Mouse (Mus musculus): ENCODE results near the gene Crebzf.

The Crebzf gene

DNA sequence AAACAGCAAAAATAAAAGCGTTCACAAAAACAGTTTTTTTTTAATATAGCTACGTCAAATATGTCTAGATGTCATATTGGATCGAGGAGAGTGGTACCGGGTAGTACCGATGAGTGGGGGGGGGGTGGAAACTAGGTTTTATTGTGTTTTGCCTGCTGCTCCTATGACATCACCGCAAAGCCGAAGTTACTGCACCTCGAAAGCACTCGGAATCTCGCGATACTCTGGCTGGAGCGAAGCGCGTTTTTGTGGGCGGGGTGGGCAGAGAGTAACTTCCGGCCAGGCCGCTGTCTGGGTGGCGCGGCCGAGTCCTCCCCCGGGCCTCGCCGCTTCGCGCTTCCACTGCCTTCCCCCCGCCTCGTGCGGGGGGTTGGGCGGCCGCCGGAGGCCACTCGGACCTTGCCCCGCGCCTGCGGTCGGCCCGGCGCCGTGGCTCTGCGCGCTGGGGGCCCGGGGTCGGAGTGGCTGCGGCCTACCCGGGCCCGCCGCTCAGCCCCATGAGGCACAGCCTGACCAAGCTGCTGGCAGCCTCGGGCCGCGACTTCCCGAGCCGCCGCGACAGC is at the start of gene Crebzf:
Crebzf (plus strand) TSS at position 212 of the 563 bp plus-strand sequence.
- peak; percentile 98 for DNase-seq (ENCODE audit: low spot score in 2 of 2)

- DNase-seq (ENCODE audit: low spot score in 2 of 2) = no peak
These were observed 47.5 kb upstream of the Crebzf start for GRCm38 (mm10) chr7:90395073-90395472.

GRCm38 (mm10) chr7:90395928-90396327 is 46.6 kb upstream of the Crebzf start:
- DNase-seq (ENCODE audit: low spot score in 2 of 2) = no peak

DNA sequence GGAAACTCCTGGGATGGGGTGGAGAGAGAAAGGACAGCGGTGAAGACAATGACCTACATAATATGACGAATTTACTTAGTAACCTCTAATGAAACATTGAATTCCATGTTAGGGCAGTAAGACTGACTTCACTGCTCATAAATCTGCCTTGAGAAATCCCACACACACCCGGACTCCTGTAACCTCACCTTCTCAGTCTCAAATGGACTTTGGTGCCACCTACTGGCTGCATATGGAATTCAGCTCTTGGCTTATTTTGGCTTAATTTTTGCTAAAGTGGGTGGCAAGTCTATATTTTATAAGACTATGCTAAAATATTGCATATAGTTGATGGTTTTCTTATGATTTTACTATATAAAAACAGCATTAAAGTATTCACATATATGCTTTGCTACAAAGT is 32.6 kb upstream of the Crebzf start:
- DNase-seq (ENCODE audit: low spot score in 2 of 2) = peak; percentile 49 to 78

DNA sequence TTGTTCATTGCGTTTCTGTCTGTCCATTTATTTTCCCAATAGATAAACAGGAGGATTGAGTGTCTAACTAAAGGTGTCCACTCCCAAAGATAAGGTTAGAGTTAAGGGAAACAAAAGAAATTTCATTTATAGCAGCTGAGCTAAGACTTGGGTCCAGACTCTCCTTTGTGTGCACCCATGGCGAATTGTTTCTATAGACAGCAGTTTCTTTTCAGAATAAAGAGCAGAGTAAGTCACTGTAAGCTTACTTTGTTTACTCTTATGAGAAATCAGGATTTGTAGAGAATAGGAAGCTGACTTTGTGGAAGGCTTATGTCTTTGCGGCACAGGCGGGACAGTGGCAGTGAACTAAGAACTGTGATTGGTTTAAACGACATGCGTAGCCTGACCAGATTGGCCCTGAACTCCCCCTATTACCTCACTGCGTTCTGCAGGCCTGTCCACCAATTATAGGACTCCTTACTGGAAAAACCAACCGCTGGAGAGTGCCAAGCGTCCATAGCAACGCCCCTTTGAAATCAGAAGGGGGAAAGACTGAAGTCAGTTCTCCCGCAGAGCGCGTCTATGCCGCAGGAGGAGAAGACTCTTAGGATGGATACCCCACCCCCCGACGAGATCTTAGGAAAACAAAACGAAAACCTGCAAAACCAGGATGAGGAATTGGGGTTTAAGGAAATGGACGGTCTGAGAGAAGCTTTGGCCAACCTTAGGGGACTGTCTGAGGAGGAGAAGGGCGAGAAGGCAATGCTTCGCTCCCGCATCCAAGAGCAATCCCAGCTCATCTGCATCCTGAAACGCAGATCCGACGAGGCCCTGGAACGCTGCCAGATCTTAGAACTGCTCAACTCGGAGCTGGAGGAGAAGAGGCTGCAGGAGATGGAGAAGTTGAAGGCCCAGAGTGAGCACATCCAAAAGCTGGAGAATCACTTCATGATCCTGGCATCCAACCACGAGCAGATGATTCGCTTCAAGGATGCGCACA is 16.2 kb upstream of the Crebzf start, which contains the start of gene Ccdc89:
Ccdc89 (plus strand) TSS at position 558 of the 982 bp plus-strand sequence.
- peak; percentile 93 to 95 for DNase-seq (ENCODE audit: low spot score in 2 of 2)

DNA sequence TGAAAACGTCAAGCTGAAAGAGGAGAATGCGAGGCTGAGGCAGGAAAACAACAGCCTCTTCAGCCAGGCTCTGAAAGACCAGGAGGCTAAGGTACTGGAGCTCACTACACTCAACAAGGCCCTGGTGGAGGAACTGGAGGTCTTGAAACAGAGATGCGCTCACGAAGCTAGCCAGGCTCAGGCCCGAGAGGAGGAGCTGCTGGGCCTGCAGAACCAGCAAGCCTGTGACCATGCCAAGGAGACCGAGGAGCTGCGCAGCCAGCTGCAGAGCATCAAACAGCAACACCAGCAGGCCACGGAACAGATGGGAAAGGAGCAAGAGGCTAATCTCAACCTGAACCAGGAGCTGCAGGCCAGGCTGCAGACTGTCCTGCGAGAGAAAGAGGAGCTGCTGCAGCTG is 15.5 kb upstream of the Crebzf start:
- no peak for DNase-seq (ENCODE audit: low spot score in 2 of 2)

DNA sequence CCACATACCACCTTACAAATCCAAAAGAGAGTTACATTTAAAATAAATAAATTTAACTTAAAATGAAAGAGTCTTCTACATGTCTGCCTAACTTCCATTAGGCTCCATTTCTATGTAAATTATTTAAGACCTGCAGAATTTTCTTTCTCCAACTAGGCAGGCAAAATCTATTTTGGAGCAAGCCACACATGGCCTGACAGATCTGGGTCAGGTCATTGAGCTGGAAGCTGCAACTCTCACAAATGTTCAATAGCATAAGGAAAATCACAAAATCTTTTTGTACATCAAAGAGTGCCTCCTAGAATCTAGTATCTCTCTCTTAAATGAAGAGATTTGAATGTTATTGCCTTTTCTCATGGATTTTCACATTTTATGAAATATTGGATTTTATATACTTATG is 10.3 kb upstream of the Crebzf start:
- DNase-seq (ENCODE audit: low spot score in 2 of 2) = no peak

DNA sequence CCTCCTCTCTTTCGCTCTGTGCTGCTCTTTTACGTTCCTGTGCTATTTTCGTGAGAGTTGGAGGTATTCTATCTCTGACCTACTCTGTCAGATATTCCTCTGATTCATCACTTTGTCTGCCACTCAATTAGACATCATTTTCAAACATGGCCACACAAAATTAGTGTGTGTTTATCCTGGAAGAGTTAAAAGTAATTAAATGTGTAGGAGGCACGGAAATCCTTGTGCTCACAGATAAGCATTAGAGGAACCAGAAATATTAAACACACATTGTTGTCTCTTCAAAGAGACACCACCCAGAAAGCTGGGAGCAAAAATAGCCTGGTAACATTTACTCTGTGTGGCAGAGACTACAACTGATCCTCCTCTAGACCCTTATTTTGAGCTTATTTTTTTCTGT is 2.5 kb upstream of the Crebzf start:
- DNase-seq (ENCODE audit: low spot score in 2 of 2) = no peak

DNA sequence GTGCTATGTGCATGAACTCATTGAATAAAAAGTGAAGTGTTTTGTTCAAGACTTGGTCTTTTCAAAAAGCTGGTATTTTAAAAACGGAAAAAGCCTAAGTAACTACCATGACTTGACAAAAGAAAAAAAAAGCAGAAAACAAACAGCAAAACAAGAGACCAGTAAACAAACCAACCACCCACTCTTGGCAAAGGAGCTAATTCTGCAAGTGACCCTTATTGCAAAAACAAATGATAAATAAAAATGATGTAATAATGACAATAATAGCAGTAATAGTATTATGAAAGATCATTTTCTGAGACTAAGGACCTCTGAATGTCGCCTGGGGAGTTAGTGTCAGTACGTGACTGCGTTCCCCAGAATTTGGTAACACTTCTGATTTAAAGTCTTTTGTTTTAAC is 459 bp upstream of the Crebzf start:
- DNase-seq (ENCODE audit: low spot score in 2 of 2) = no peak

GRCm38 (mm10) chr7:90443101-90444091 is 867 bp downstream of the Crebzf start:
- DNase-seq (ENCODE audit: low spot score in 2 of 2) = peak; percentile 72 to 73

DNA sequence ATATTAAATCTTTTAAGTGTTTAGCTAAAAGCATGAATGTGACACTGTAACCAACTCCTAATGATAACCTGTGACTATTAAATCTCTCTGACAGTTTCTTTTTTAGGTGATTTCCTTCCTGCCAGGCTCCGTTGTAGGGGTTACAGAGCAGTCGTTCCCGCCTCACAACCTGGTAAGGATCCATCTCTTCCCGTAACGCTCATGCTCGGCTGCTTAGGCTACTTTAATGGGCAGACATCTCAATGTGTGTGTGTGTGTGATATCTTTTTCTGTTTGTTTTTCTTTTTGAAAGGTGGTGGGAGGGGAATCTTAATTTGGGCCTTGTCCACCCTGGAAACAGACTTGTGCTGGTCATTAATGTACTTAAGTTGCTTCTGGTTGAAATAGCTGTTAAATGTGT is 1.7 kb downstream of the Crebzf start:
- DNase-seq (ENCODE audit: low spot score in 2 of 2) = no peak

GRCm38 (mm10) chr7:90456149-90456844 is 13.8 kb downstream of the Crebzf start:
- no peak for DNase-seq (ENCODE audit: low spot score in 2 of 2)

- DNase-seq (ENCODE audit: low spot score in 2 of 2) = peak; percentile 91 to 93
These were observed 14.4 kb downstream of the Crebzf start, which contains the start of gene Tmem126a for GRCm38 (mm10) chr7:90456845-90457468. Tmem126a (minus strand) TSS chr7:90457229.

DNA sequence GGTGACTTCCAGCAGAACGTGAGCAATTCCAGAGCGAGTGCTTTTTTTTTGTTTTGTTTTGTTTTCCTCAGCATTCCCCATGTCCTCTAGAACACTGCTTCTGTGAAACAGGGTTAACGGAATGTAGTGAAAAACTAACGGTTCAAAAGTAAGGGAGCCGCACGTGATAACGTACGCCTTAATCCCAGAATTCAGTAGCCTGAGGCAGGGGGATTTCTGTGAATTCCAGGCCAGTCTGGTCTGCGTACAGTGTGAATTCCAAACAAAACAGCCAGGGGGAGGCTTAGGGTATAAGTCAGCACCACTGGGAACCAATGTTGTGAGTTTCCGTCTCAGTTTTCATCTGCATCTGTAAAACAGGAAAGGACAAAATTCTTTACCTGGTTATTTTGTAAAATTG is 15.0 kb downstream of the Crebzf start:
- no peak for DNase-seq (ENCODE audit: low spot score in 2 of 2)

- DNase-seq (ENCODE audit: low spot score in 2 of 2) = no peak
These were observed 17.8 kb downstream of the Crebzf start for GRCm38 (mm10) chr7:90460330-90460729.

GRCm38 (mm10) chr7:90460930-90461329 is 18.4 kb downstream of the Crebzf start:
- DNase-seq (ENCODE audit: low spot score in 2 of 2) = peak in 1 of 2 experiments; percentile 28

DNA sequence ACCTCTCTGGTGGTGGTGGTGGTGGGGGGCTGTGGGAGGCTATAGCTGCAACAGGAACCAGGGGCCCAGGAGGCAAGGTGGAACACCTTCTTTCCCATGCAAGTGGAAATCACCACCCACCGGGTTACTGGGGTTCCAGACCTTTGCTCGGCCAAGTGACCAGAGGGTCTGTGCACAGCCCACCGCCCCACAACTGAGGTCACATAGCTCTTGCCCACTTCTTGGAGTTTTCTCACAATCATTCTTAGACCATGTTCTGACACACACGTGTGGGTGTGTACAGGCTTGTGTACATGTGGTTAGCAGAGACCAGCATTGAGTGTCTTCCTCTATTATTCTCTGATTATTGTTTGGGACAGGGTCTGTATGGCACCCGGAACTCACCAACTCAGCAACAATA is 18.9 kb downstream of the Crebzf start:
- DNase-seq (ENCODE audit: low spot score in 2 of 2) = no peak

DNA sequence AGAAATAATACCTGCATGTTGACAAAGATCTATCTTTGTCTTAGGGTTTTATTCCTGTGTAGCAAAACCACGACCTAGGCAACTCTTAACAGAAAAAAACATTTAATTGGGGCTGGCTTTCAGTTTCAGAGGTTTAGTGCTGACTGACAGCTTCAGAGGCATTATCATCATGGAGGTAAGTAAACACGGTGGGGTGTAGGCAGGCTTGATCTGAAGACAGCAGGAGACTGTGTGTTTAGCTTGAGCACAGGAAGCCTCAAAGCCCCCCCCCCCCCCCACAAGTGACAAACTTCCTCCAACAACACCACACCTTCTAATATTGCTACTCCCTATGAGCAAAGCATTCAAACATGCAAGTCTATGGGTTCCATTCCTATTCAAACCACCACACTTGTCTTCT is 31.0 kb downstream of the Crebzf start:
- DNase-seq (ENCODE audit: low spot score in 2 of 2) = no peak

- peak; percentile 99 for DNase-seq (ENCODE audit: low spot score in 2 of 2)
These were observed 33.3 kb downstream of the Crebzf start, which contains the start of gene Tmem126b for GRCm38 (mm10) chr7:90475793-90476312. Tmem126b (minus strand) TSS chr7:90476001.

Data from right cerebral cortex, postnatal 10 days (tissue).